ENCODE assay signal across 8 mouse cellular contexts in genomic region chr19:40587491-40588292, GRCm38 (mm10). TPM values are rescaled to one million over a fixed set of nuclear protein-coding genes. Genes with fewer than 3 reads are reported as not detected.
DNase-seq lines count a peak whose midpoint lies in the region; ATAC-seq lines count a peak whose summit lies in the region.

No protein-coding gene starts in this region.

- ATAC-seq in heart, embryonic 11.5 days (replicated peaks; ENCODE audit: insufficient number of reproducible peaks, low FRiP score, low TSS enrichment): peak; percentile 29
- ATAC-seq in CD4-positive, CD25-positive, alpha-beta regulatory T cell, adult 4 months: peak; percentile 24
- ATAC-seq in liver, embryonic 13.5 days (ENCODE audit: low read depth): peak; percentile 58

- no peaks in the 10 kb centered on the region for H3K9me3 ChIP-seq in heart, embryonic 11.5 days (replicated peaks; ENCODE audit: control insufficient read depth, low read length)
- no peaks in the 10 kb centered on the region for H3K9me3 ChIP-seq in erythroblast, embryonic 14.5 days (ENCODE audit: control insufficient read depth, low read length)
- no peaks in the 10 kb centered on the region for H3K9me3 ChIP-seq in liver, embryonic 13.5 days (replicated peaks)

- DNase-seq in heart, adult 9 months (ENCODE audit: low spot score in 2 of 2): no peak
- DNase-seq in liver, embryonic 13.5 days: no peak
- DNase-seq in right cerebral cortex, postnatal 36 days (ENCODE audit: low spot score in 2 of 2): no peak
- no peak for DNase-seq in Muller cell, postnatal 12 days (ENCODE audit: inconsistent ontology term)
- no peak for DNase-seq in spleen, adult 18-20 months

- peaks cover 2% of the 10 kb centered on the region; the same call in 1 of the 2 replicates for H3K36me3 ChIP-seq in heart, embryonic 11.5 days (ENCODE audit: control insufficient read depth, insufficient read depth, low read length)
- peaks cover 31% of the 10 kb centered on the region for H3K36me3 ChIP-seq in erythroblast, embryonic 14.5 days (ENCODE audit: control insufficient read depth)
- H3K36me3 ChIP-seq in liver, embryonic 13.5 days: peaks cover 26% of the 10 kb centered on the region

- H3K9ac ChIP-seq in heart, embryonic 11.5 days (ENCODE audit: low read depth, low read length): peak overlapping the region; percentile 79
- H3K9ac ChIP-seq in liver, embryonic 13.5 days: peak overlapping the region; percentile 82

- peak overlapping the region; percentile 85 for H3K4me2 ChIP-seq in heart, embryonic 11.5 days
- peak overlapping the region; percentile 94 for H3K4me2 ChIP-seq in liver, embryonic 13.5 days

- 6% methylated on average over 30 of the region's 30 CpGs for WGBS in heart, embryonic 11.5 days (ENCODE audit: insufficient replicate concordance)
- 1% methylated on average over 30 of the region's 30 CpGs for WGBS in liver, embryonic 13.5 days (ENCODE audit: insufficient replicate concordance)

- H3K27ac ChIP-seq in heart, embryonic 11.5 days (ENCODE audit: low read depth, low read length): 0 out of 2 replicates have a peak overlapping the region, but pooled peaks have one; percentile 16
- H3K27ac ChIP-seq in liver, embryonic 13.5 days: peak overlapping the region; percentile 84

- peak overlapping the region; percentile 66 for H3K4me3 ChIP-seq in heart, embryonic 11.5 days (ENCODE audit: low read depth, low read length)
- peak overlapping the region; percentile 90 for H3K4me3 ChIP-seq in erythroblast, embryonic 14.5 days (replicated peaks)
- peak overlapping the region; percentile 83 for H3K4me3 ChIP-seq in liver, embryonic 13.5 days (replicated peaks)

- peaks cover 9% of the 10 kb centered on the region for H3K4me1 ChIP-seq in heart, embryonic 11.5 days (ENCODE audit: control insufficient read depth, insufficient read depth, low read length)
- peaks cover 48% of the 10 kb centered on the region for H3K4me1 ChIP-seq in erythroblast, embryonic 14.5 days (ENCODE audit: control insufficient read depth)
- peaks cover 44% of the 10 kb centered on the region for H3K4me1 ChIP-seq in liver, embryonic 13.5 days (replicated peaks)

- no peaks in the 10 kb centered on the region for H3K27me3 ChIP-seq in heart, embryonic 11.5 days (ENCODE audit: control insufficient read depth, insufficient read depth, low read length)
- no peaks in the 10 kb centered on the region for H3K27me3 ChIP-seq in erythroblast, embryonic 14.5 days (ENCODE audit: control insufficient read depth)
- no peaks in the 10 kb centered on the region for H3K27me3 ChIP-seq in liver, embryonic 13.5 days

RNA-seq across cellular contexts. Expression of gene Aldh18a1, which starts 0.6 kb away (rescaled TPM):
- 38.9 and 42.9 TPM in 2 replicates for polyA plus RNA-seq in heart, embryonic 11.5 days (2014; fragmentation: Nextera tagmentation; extraction: Ambion mirVana)
- 10 to 100 TPM; 39.2 to 80.4 TPM for polyA plus RNA-seq in CD4-positive, CD25-positive, alpha-beta regulatory T cell, adult 4 months (2017; shearing (Covaris generic))
- polyA plus RNA-seq in erythroblast, embryonic 14.5 days (2012): 0.25 and 0.48 TPM in 2 replicates
- 42.9 and 51.0 TPM in 2 replicates for polyA plus RNA-seq in liver, embryonic 13.5 days (2015; fragmentation: Nextera tagmentation; extraction: Ambion mirVana)

RNA-seq across cellular contexts. Expression of gene Tctn3, which starts 24.3 kb away (rescaled TPM):
- polyA plus RNA-seq in heart, embryonic 11.5 days (2014; fragmentation: Nextera tagmentation; extraction: Ambion mirVana): 7.6 and 10.3 TPM in 2 replicates
- 10 to 100 TPM in 1 of 2 experiments, 1 to 10 TPM in 1; 8.5 to 13.1 TPM for polyA plus RNA-seq in CD4-positive, CD25-positive, alpha-beta regulatory T cell, adult 4 months (2017; shearing (Covaris generic))
- polyA plus RNA-seq in erythroblast, embryonic 14.5 days (2012): 0.27 and 0.49 TPM in 2 replicates
- 1.9 and 2.6 TPM in 2 replicates for polyA plus RNA-seq in liver, embryonic 13.5 days (2015; fragmentation: Nextera tagmentation; extraction: Ambion mirVana)

RNA-seq across cellular contexts. Expression of gene Entpd1, which starts 24.5 kb away (rescaled TPM):
- polyA plus RNA-seq in heart, embryonic 11.5 days (2014; fragmentation: Nextera tagmentation; extraction: Ambion mirVana): 13.1 and 15.9 TPM in 2 replicates
- 10 to 100 TPM; 44.4 to 58.8 TPM for polyA plus RNA-seq in CD4-positive, CD25-positive, alpha-beta regulatory T cell, adult 4 months (2017; shearing (Covaris generic))
- 0.05 TPM in 2 replicates for polyA plus RNA-seq in erythroblast, embryonic 14.5 days (2012)
- 2.6 and 3.3 TPM in 2 replicates for polyA plus RNA-seq in liver, embryonic 13.5 days (2015; fragmentation: Nextera tagmentation; extraction: Ambion mirVana)

Comparison
In these comparisons a context has a peak if more than half of its experiments do, and no peak if none do; other contexts are left out.
1. RNA of gene Aldh18a1, which starts 0.6 kb away (polyA plus RNA-seq): 39.2 to 80.4 TPM in CD4-positive, CD25-positive, alpha-beta regulatory T cell, adult 4 months, 42.9 to 51.0 TPM in liver, embryonic 13.5 days and 38.9 to 42.9 TPM in heart, embryonic 11.5 days; 0.25 to 0.48 TPM in erythroblast, embryonic 14.5 days; every median in the first group is over 10 times any median in the second.
2. Peak in every context shown above with its lines, with median percentiles within 50 percentile points of each other: ATAC-seq and H3K4me3 ChIP-seq.